Mouse (Mus musculus): ENCODE measurements around the gene Grap2.

Grap2 gene

DNA sequence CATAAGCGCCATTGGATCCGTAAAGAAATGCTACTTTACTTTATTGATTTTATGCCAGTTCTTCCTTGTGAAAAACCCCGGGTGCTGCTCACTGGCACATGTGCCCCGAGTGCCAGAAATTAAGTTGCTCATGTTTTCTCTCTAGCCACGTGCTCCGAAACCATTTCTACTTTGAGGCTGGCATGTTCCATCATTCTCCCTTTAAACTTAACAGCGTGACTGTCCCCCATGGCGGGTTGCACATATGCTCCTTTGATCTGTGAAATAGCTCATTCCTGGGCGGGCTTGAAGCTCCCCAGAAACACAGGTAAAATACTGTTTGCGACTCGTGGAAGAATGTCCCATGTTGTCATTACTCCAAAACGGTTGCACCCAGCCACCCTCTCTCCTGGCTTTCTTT is 26.4 kb downstream of the Grap2 start:
- in situ Hi-C loops (cut with MboI, MseI) = loop anchor here (25.0 kb wide), 1 partner anchor 1264 kb away; the partner anchor contains the start of genes Aco2, Phf5a and Tob2

DNA sequence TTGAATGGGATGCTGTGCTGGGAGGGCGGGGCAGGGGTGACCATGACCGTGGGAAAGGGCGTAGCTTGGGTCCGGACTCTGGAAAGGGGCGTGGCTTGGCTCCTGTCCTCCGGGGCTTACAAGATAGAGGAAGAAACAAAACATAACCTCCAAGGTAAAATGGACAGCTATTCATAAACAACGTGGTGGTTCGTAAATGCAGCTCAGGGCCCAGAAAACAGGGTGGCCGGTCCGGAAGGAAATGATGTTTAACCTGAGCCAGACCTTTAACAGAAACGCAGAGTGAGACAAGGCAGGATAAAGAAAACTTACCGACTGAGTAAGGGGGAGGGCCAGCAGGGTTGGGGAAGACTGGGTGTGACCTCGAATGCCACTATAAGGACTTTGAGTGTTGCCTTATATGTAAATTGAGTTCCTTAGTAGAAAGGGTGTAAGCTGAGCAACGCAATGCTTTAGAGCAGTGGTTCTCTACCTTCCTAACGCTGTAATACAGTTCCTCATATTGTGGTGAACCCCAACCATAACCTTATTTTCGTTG is 26.9 kb downstream of the Grap2 start:
- in situ Hi-C loops (cut with MboI, MseI) = loop anchor here (25.0 kb wide), 1 partner anchor 1263 kb away; the partner anchor contains the start of genes Aco2, Phf5a and Tob2

DNA sequence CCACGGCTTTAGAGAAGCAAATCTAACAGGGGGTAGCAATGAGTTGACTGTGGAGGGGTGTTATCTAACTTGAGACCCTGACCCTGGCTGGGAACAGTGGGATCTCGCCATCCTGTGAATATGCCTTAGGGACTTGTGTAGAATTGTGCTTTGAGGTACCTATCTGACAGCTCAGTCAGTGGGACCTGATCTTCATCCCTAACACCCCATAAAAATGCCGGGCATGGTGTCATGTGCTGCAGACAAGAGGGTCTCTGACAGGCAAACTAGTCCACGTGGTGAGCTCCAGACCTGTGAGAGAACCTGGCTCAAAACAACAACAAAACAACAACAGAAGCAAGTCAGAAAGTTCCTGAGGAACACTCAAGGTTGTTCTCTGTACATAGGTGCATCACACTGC is 27.4 kb downstream of the Grap2 start:
- in situ Hi-C loops (cut with MboI, MseI) = loop anchor here (25.0 kb wide), 1 partner anchor 1262 kb away; the partner anchor contains the start of genes Aco2, Phf5a and Tob2

DNA sequence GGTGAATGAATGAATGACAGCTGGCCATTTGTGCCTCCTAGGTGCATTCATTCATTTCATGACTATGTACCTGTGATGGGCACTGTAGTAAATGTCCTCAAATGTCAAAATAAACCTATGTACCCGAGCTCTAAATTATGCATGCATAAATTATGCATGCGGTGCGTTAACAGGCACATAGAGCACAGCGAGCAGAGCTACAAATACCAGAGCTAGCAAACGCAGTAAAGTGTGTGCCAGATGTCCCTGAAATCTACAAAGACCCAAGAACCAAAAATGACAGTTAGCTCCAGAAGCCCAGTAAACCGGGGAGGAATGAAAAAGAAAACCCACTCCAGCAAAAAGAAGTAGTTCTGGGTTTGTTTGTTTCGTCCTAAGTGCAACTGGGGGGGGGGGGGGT is 29.1 kb downstream of the Grap2 start:
- in situ Hi-C loops (cut with MboI, MseI) = no loop called here

GRCm38 (mm10) chr15:80602487-80602886 is 30.1 kb downstream of the Grap2 start:
- in situ Hi-C loops (cut with MboI, MseI) = no loop called here

- in situ Hi-C loops (cut with MboI, MseI) = no loop called here
These were observed 31.6 kb downstream of the Grap2 start for GRCm38 (mm10) chr15:80604026-80604425.

DNA sequence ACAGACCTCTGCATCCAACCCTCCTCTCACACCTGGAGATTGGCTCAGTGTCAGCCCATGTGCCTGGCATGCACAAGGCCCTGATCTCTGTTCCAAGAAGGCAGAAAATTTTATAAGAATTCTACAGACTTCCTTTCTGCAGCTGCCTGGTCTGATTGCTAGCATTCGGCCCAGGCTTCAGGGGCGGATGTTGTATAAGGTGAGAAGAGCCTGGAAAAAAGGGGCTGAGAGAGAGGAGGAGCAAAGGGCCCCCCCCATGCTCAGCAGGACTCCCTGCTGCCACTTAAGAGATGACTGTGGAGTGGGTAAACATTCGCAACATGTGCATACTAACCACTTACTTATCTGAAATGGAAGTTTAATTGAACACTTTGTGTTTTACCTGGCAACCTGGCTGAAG is 35.6 kb downstream of the Grap2 start:
- in situ Hi-C loops (cut with MboI, MseI) = no loop called here

DNA sequence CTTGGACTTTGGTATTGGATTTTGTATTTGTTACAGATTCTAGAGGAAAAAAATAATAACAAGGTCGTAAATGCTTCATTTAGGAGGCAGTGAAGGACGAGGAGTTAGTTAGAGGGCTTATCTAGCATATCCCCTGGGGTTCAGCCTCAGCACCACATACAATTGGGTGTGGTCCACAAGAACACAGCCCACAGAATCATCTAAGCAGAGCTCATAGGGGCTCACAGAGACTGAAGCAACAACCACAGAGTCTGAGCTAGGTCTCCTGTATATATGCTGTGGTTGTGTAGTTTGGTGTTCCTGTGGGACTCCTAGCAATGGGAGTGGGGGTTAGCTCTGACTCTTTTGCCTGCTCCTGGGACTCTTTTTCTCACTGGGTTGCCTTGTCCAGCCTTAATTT is 37.9 kb downstream of the Grap2 start:
- in situ Hi-C loops (cut with MboI, MseI) = no loop called here

DNA sequence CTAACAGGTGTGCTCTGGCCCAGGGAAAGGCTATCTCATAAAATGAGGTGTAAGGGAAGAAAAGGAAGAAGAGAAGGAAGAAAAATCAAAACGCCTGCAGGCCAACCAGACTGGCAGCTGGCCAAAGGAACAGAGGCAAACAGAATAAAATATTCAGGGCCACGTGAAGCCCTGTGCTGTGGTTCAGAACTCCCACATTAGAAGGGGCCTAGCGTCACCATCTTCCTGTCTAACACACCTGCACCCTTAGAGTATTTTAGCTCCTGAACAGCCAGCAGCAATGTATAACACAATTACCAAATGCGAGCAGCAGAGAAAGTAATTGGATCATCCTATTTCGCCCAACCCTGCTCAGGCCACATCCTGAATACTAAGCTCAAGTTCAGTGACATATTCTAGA is 39.1 kb downstream of the Grap2 start:
- in situ Hi-C loops (cut with MboI, MseI) = no loop called here

DNA sequence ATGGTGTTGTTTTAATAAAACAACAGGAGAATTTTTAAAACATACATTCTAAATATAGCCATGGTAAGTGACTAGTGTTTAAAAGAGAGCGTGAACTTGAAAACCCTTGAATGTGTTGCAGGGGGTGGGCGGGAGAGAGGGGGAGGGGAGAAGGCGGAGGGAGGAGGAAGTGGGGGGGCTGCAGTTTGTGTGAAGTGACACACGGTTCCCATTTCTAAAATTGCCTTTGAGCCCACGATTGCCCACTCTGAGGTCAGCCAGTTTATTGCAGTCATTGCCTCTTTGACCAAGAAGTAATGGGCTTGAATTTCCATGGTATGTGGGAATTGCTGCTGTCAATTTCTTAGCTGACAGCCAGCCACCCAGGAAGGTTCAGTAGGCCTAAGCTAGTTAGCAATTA is 41.5 kb downstream of the Grap2 start:
- in situ Hi-C loops (cut with MboI, MseI) = no loop called here

- in situ Hi-C loops (cut with MboI, MseI) = no loop called here
These were observed 42.3 kb downstream of the Grap2 start for GRCm38 (mm10) chr15:80614500-80615289.

GRCm38 (mm10) chr15:80615290-80615570 is 42.8 kb downstream of the Grap2 start:
- in situ Hi-C loops (cut with MboI, MseI) = no loop called here

DNA sequence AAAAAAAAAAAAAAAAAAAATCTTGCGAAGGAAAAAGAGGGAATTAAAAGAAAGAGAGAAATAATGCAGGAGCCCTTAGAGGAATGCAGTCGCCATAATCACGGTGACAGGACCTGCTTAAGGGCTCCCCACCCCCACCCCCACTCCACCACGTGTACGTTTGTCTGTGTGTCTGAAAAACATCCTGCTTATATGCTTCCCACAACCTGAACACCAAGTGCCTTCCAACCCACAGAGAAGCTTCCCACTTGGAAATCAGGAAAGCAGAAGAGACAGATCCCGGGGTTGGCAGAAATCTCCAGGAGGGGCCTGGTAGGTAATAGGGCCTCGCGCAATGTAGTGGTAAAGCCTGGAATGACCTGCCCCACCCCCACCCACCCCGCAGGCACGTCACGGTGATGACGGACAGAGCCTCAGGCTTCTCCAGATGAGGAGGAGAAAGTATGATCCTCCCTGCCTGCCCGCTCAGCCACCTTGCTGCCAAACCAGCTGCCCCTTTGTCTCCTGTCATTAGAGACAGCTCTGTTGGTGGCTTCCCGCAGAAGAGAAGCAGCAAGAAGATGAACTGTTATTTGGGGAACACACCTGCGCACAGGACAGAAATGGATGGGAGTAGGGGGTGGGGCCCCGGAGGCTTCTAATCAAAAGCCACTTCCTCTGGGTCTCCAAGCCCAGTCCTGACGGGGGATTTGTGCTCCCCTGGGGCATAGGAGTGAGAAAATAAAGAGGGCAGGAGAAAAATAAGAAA is 43.4 kb downstream of the Grap2 start:
- in situ Hi-C loops (cut with MboI, MseI) = no loop called here

DNA sequence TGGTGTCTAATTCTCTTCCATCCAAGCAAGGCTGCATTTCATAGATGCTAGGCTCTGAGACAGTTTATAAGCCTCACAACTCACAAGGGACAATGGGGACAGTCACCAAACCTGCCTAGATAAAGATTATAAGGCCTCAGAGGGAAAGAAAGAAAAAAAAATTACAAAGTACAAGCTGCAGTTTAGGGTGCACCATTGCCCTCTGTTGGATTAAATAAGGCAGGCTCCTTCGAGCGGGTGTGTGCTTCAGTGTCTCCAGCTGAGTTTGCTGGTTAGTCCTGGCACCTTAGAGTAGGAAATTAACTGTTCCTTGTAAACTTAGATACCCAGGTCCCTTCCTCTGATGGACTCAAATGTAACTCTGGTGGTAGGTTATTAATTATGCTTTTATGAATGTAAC is 45.4 kb downstream of the Grap2 start:
- in situ Hi-C loops (cut with MboI, MseI) = no loop called here

DNA sequence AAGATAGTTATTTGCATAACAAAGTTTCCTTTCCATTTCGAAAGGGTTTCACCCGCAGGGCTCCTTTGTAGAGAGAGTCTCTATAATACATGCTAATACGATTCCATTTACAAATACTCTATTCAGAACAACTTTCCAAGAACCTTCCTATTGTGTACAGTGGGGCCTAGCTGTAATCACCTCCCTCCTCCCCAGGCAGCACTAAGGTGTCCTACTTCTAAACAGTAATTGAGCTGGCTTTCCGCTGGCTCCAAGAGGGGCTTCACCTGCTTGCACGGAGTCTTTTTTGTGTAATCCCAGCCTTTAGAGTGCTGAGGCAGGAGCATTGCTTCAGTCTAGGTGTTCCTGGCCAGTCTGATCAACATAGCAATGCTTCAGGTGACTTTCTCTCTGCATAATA is 46.8 kb downstream of the Grap2 start:
- in situ Hi-C loops (cut with MboI, MseI) = no loop called here

DNA sequence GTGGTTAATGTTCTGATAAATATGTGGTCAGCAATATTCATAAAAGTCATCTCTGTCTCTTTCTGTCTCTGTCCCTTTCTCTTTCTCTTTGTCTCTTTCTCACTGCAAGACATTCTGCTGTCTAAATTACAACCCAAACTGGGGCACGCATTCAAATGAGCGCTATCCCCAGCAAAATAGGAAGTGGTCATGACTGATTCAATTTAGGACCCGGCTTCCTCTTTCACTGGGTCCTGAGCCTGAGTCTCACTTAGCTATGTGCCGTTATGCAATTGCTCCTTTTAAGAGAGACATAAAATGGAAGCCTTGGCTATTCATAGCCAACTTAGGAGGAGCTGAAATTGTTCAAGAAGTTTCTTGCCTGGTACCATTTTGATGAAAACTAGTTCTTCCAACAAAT is 47.4 kb downstream of the Grap2 start:
- in situ Hi-C loops (cut with MboI, MseI) = no loop called here

DNA sequence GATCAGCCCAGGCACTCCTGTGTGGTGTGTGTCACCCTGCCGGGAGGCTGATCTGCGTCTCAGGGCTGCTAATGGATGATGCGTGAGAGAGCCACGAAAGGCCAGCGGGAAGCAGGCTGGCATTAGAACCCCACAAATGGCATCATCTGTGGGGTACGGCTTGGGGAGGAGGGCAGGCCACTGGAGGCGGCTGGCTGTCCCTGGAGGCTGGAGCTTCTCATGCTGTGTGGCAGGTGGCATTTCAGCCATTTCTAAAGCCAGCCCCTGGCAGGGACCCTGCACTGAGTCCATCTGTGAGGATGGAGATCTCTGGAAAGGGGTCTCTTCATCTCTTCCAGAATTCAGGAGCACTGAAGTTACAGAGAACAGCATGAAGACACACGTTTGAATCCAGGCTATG is 48.0 kb downstream of the Grap2 start:
- in situ Hi-C loops (cut with MboI, MseI) = no loop called here

DNA sequence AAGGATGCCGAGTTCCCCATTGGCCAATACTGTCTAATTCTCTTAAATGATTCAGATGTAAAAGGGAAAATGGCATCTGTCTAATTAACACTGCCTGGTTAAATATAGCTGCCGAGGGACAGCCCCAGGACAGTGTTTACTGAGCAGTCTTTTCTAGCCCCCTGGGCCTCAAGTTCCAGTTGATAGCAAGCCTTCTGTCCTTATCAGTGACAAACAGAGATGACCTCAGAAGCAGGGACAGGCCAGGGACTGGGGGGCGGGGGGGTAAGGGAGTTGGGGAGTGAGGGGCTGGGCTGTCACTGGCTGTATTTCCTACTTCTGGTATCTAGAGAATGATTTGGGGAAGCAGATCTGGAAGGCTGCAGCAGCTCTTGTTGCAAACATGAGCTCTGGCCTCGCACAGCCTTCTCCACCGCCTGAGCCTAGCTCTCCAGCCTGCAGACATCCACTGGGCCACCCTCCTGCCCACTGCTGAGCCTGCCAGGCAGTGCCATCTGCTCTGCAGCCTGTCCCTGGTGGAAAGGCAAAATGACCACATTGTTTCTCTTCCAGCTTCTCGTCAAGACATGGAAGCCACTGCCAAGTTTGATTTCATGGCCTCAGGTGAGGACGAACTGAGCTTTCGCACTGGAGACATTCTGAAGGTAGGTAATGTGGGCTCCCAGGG is 50.9 kb downstream of the Grap2 start:
- in situ Hi-C loops (cut with MboI, MseI) = no loop called here

DNA sequence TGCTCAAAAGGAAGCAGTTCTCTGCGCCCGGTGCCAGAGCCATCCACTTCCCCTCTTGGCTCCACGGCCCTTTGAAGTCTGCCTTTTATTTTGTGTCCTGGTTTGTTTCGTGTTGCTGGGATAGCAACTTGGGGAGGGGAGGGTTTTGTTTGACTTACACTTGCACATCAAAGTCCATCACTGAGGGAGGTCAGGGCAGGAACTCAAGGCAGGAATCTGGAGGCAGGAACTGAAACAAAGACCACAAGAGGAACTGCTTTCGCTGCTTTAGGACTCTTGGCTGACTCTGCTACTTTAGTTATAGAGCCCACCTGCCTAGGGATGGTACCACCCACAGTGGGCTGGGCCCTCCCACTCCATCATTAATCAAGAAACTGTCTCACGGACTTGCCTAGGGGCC is 54.1 kb downstream of the Grap2 start:
- in situ Hi-C loops (cut with MboI, MseI) = no loop called here

DNA sequence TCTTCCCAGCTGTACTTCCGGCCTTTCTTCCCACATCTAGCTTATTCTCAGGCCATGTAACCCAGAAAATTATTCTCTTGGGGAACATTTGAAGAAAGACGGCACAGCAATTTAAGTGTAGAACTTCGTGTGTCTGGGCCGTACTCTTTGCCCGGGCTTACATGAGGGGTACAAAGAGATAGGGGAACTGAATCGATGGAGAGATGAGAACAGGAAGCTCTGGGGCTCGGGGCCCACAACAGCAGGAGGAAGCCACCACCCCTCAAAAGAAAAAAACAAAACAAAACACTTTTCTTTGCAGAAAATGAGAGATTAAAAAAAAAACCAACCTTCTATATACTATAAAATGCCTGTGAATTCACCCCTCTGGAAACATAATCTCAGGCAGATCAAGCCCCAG is 57.8 kb downstream of the Grap2 start:
- in situ Hi-C loops (cut with MboI, MseI) = loop anchor here (5.0 kb wide), 1 partner anchor 67 kb away; no protein-coding TSS in a partner anchor

DNA sequence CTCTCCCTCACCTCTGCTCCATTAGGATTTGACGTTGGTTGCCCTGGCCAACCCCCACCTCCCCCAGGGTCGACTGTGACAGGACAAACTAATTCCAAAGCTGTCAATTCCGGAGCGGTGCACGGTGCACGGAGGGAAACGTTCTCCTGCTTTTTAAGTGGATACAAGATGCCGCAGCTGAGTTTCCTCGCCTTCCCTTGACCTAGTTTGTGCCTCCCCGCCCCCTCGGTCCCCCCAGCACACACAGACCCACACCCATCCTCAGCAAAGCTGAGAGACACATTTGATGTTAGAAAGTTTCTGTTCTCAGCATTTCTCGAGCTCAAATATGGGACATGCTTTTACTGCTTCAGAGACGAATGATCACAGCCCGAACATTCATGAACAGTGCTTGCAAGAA is 58.3 kb downstream of the Grap2 start:
- in situ Hi-C loops (cut with MboI, MseI) = loop anchor here (5.0 kb wide), 1 partner anchor 67 kb away; no protein-coding TSS in a partner anchor

GRCm38 (mm10) chr15:80631311-80631710 is 58.9 kb downstream of the Grap2 start:
- in situ Hi-C loops (cut with MboI, MseI) = loop anchor here (5.0 kb wide), 1 partner anchor 66 kb away; no protein-coding TSS in a partner anchor
